Mouse (Mus musculus) small intestine, adult 2 months (tissue): ENCODE measurements around the gene Arnt2.
A peak's percentile ranks its signal among the peaks of the same experiment; 100 is the strongest.

Source experiments
- CTCF ChIP-seq: fragments of 200-500 bp; IDR thresholded peaks from 2 replicates; pipeline ENCODE4 v1.5.1; 2012; ENCODE audit warnings: low read depth, mild to moderate bottlenecking, control low read depth, inconsistent platforms, low read length, moderate library complexity, mixed read lengths; ENCODE audit not compliant: insufficient replicate concordance, insufficient read length; ENCODE audit errors: extremely low read depth
- POLR2A ChIP-seq: fragments of 200-500 bp; IDR thresholded peaks from 2 replicates; pipeline ENCODE4 v1.6.1; 2012; ENCODE audit warnings: low read depth, mild to moderate bottlenecking, control low read depth, inconsistent platforms, low read length, moderate library complexity

DNA sequence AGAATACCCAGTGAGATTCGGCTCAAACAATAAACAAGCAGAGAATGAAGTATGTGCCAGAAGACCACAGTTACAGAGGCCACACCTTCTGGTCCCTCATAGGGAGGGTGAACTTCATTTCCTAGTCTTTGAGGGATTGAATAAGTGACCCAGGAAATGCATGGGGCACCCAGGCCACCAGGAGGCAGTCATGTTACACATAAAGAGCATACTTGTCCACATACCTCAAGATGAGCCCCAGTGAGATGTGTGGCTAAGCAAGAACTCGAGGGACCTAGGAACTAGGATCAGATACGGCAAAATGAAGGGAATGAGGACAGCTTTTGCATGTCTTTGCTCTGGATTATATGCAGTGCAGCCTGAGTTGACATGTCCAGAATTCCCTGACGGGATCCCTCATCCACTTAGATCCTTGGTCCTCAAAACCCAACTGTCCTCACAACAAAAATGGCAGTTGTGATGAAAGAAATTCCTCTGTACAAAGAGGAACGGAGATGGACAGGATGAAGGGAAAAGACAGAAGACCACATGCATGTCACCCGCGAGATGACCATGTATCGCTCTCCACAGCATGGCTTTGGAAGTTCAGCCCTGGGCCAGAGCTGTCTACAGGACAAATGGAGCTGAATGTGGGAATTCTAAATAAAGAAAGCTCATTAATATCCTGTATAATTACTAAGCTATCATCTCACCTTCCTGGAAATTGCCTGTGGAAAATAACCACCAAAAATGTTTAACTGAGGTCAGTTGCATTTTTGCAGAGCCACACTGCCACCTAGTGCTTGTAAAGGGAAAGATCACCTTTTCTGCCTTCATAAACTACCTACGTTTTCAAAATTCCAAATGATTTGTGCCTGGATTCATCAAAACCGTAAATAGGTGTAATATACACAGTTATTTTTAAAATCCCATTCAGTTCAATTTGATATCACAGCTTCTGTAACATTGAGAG lies 54.1 kb downstream of the Arnt2 start:
- no peak for TF ChIP-seq POLR2A
- peak; percentile 50; the same call in 1 of the 2 replicates for TF ChIP-seq CTCF
